Mouse (Mus musculus): ENCODE measurements around the gene Tmem210.
A peak's percentile ranks its signal among the peaks of the same experiment; 100 is the strongest.

DNA sequence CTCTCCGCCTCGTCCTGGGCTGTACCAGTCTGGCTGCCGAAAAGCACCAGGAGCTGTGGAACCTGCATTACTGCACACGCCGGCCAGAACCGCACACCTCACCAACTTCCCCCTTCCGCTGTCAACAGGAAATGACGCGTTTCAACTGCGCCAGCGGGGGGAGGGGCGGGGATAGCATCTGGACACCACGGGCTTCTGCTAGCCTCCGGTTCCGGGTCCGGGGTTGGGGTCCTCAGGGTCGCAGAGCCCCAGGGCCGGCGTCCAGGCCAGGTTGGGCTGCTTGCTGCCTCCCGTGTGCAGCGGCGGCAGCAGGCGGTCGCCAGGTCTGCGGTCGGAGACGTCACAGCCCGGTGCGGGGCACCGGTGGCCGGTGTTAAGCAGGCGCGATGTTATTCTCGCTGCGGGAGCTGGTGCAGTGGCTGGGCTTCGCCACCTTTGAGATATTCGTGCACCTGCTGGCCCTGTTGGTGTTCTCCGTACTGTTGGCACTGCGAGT, 32.6 kb upstream of the Tmem210 start, which contains the start of gene Tmem203:
- TF ChIP-seq HCFC1 (IDR thresholded peaks at IDR 0.05; ENCODE audit: borderline replicate concordance, insufficient read depth, low read length) (peak; percentile 85), MAFK (IDR thresholded peaks at IDR 0.05; ENCODE audit: insufficient read depth, low read depth, low read length) (no peak), CHD2 (IDR thresholded peaks at IDR 0.05; ENCODE audit: low read depth, low read length) (peak; percentile 52; the same call in 1 of the 2 replicates)
